Mouse (Mus musculus) forebrain, embryonic 12.5 days (tissue): Measurements from ENCODE around the gene Wwp2. TPM values are rescaled to one million over a fixed set of nuclear protein-coding genes. Genes with fewer than 3 reads are reported as not detected.
A peak's percentile ranks its signal among the peaks of the same experiment; 100 is the strongest.

ENCODE experiments used
- ATAC-seq: fragments of 200-750 bp; cut with Nextera tagmentation; 2 replicates; pipeline ENCODE4 v1.8.0; 2017; ENCODE audit warnings: moderate TSS enrichment; ENCODE audit not compliant: low FRiP score
- H3K27ac ChIP-seq: fragments of 300-500 bp; sonication (generic); 2 replicates; pipeline ENCODE4 v1.5.1; 2016; ENCODE audit warnings: mild to moderate bottlenecking
- H3K27me3 ChIP-seq: fragments of 300-500 bp; sonication (generic); 2 replicates; pipeline ENCODE4 v1.6.1; 2016; ENCODE audit warnings: mild to moderate bottlenecking
- H3K36me3 ChIP-seq: fragments of 300-500 bp; sonication (generic); replicated peaks from 2 replicates; pipeline ENCODE4 v1.6.1; 2016; ENCODE audit warnings: mild to moderate bottlenecking
- H3K4me1 ChIP-seq: fragments of 300-500 bp; sonication (generic); 2 replicates; pipeline ENCODE4 v1.6.1; 2016
- H3K4me2 ChIP-seq: fragments of 300-500 bp; sonication (generic); 2 replicates; pipeline ENCODE4 v1.6.1; 2016; ENCODE audit warnings: mild to moderate bottlenecking, moderate library complexity
- H3K4me3 ChIP-seq: fragments of 300-500 bp; sonication (generic); replicated peaks from 2 replicates; pipeline ENCODE4 v1.5.1; 2016; ENCODE audit warnings: mild to moderate bottlenecking
- H3K9ac ChIP-seq: fragments of 300-500 bp; sonication (generic); 2 replicates; pipeline ENCODE4 v1.6.1; 2016; ENCODE audit warnings: mild to moderate bottlenecking
- H3K9me3 ChIP-seq: fragments of 300-500 bp; sonication (generic); 2 replicates; pipeline ENCODE4 v1.6.1; 2016
- WGBS: fragments of 180-500 bp; shearing (Covaris S2); methylation state at CpG from one replicate; pipeline ENCODE4 v1.1.7; 2016; 5-methylcytosine and 5-hydroxymethylcytosine counted together
- microRNA counts: library from miRNA; unstranded; fragments of <30 nt; microRNA quantifications from one replicate; lab custom pipeline; 2017
- microRNA-seq: library from miRNA; unstranded; fragments of <30 nt; microRNA quantifications from one replicate; pipeline ENCODE4, GENCODE M21; 2017
- polyA plus RNA-seq: library from polyadenylated mRNA; unstranded; fragments of >200 nt; fragmentation: Nextera tagmentation; extraction: Ambion mirVana; gene quantifications from 2 replicates; pipeline ENCODE4 v1.2.1, GENCODE M21; 2016

Gene Wwp2
- polyA plus RNA-seq, 1 experiment from 2014 or later: 66.0 TPM

DNA sequence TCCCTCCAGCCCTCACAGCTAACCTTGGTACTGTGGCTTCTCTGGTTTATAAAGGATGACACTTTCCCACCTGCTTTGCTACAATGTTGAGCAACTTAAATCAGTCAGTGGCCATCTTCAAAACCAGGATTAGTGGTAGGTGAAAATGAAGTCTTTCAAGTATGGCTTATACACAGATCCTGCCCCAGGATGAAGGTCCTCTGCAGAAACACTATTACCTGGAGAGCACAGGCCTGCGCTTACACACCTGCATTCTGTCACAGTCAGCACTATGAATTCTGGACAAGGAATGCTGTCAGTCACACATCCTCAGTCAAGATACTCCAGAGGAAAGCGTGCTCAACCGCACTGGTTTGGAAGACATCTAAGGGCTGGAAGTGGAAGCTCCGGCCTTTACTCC is 145.4 kb downstream of the Wwp2 start:
- Histone ChIP-seq H3K4me3 (no peak overlapping the region), H3K9ac (no peak overlapping the region), H3K9me3 (no peaks in the 10 kb centered on the region), H3K4me1 (peaks cover 9% of the 10 kb centered on the region), H3K4me2 (no peak overlapping the region), H3K36me3 (peaks cover 86% of the 10 kb centered on the region), H3K27me3 (no peaks in the 10 kb centered on the region), H3K27ac (no peak overlapping the region)
- 95% methylated on average over 4 of the region's 4 CpGs for WGBS
- no peak for ATAC-seq

- Histone ChIP-seq H3K9me3 (no peaks in the 10 kb centered on the region), H3K9ac (no peak overlapping the region), H3K27ac (no peak overlapping the region), H3K4me1 (peaks cover 14% of the 10 kb centered on the region), H3K4me2 (no peak overlapping the region), H3K27me3 (no peaks in the 10 kb centered on the region), H3K36me3 (peaks cover 86% of the 10 kb centered on the region), H3K4me3 (no peak overlapping the region)
- 94% methylated on average over 11 of the region's 11 CpGs for WGBS
- ATAC-seq: no peak
Measured at GRCm38 (mm10) chr8:107582136-107582535, 146.0 kb downstream of the Wwp2 start.

DNA sequence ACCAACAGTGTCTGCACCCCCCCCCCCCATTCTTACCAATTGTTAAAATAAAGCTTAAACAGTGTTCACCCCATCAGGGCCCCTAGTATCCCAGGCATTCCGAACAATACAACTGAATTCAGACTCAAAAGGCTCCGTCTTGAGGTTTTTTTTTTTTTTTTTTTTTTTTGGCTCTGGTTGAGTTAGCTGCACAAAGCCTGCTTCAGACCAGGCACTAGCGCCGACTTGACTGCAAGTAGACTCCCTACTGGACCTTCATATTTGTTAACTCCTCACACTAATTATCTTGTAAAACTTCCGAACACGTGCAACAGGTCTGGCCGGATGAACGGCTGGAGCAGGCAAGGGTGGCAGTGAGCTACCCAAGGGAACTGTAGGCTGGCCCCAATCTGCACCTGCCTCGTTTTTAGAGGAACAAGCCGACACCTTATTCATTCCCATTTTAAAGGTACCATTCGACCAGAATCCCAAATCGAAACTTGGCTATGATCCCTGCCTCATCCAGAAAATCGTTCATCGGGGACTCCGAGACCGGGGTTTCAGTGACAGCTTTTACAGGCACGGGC is 151.3 kb downstream of the Wwp2 start:
- WGBS: under 1% methylated on average over 17 of the region's 17 CpGs

GRCm38 (mm10) chr8:107587995-107588780 is 152.0 kb downstream of the Wwp2 start, which contains the start of gene Psmd7:
Gene Psmd7, minus strand, starts transcription at chr8:107588464.
- H3K9me3 ChIP-seq: no peaks in the 10 kb centered on the region
- peaks cover 32% of the 10 kb centered on the region for H3K36me3 ChIP-seq
- peak within 1 kb of the TSS; percentile 92 for H3K9ac ChIP-seq
- H3K4me1 ChIP-seq: peaks cover 18% of the 10 kb centered on the region
- WGBS: 2% methylated on average over 65 of the region's 65 CpGs
- H3K4me3 ChIP-seq: peak within 1 kb of the TSS; percentile 91
- peak within 1 kb of the TSS; percentile 84 for H3K4me2 ChIP-seq
- ATAC-seq: peak; percentile 96
- H3K27me3 ChIP-seq: 0 out of 2 replicates have a peak, but pooled peaks cover 3% of the 10 kb centered on the region
- peak within 1 kb of the TSS; percentile 88 for H3K27ac ChIP-seq

More for the DNA sequence above, 151.3 kb downstream of the Wwp2 start:
- Histone ChIP-seq H3K4me1 (peaks cover 18% of the 10 kb centered on the region), H3K27ac (peak overlapping the region; percentile 88), H3K27me3 (no peaks in the 10 kb centered on the region), H3K4me3 (peak overlapping the region; percentile 91), H3K4me2 (peak overlapping the region; percentile 84), H3K36me3 (peaks cover 39% of the 10 kb centered on the region), H3K9ac (peak overlapping the region; percentile 92), H3K9me3 (no peaks in the 10 kb centered on the region)
- ATAC-seq: peak; percentile 18; the same call in 1 of the 2 replicates

DNA sequence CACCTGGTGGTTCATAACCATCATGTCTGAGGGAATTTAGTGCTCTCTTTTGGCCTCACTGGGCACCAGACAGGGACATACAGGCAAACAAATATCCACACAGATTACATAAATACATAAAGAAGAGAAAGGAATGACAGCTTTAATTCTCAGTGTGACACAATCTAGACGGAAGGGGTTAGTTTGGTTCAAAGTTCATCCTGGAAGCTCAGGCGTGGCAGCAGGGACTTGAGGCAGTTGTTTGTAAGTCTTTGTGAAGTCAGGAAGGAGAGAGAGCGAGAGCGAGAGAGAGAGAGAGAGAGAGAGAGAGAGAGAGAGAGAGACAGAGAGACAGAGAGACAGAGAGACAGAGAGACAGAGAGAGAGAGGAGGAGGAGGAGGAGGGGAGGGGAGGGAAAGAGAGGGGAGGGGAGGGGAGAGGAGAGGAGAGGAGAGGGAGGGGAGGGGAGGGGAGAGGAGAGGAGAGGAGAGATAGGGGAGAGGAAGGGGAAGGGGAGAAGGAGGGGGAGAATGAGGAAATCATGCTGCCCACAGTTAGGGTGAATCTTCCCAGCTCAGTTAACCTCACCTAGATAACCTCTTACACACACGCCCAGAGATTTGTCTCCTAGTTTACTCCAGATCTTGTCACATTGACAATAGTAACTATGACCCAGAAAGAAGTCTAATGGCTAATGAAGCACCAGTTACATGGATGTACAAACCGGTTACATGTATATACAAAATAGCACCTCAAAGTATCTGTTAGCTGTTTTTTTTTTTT is 158.0 kb downstream of the Wwp2 start:
- WGBS: 68% methylated on average over 4 of the region's 6 CpGs

GRCm38 (mm10) chr8:107594817-107595216 is 158.7 kb downstream of the Wwp2 start:
- Histone ChIP-seq H3K4me3 (no peak overlapping the region), H3K9ac (no peak overlapping the region), H3K4me2 (no peak overlapping the region), H3K27ac (no peak overlapping the region), H3K36me3 (no peaks in the 10 kb centered on the region), H3K4me1 (no peaks in the 10 kb centered on the region), H3K27me3 (0 out of 2 replicates have a peak, but pooled peaks cover 9% of the 10 kb centered on the region), H3K9me3 (no peaks in the 10 kb centered on the region)
- 74% methylated on average over 6 of the region's 6 CpGs for WGBS
- peak; percentile 55; the same call in 1 of the 2 replicates for ATAC-seq

More for the DNA sequence above, 158.0 kb downstream of the Wwp2 start:
- Histone ChIP-seq H3K27me3 (0 out of 2 replicates have a peak, but pooled peaks cover 9% of the 10 kb centered on the region), H3K9me3 (no peaks in the 10 kb centered on the region), H3K36me3 (no peaks in the 10 kb centered on the region), H3K4me3 (no peak overlapping the region), H3K4me2 (no peak overlapping the region), H3K4me1 (no peaks in the 10 kb centered on the region), H3K9ac (no peak overlapping the region), H3K27ac (no peak overlapping the region)
- no peak for ATAC-seq

GRCm38 (mm10) chr8:107597731-107598130 is 161.6 kb downstream of the Wwp2 start:
- 0 out of 2 replicates have a peak, but pooled peaks cover 14% of the 10 kb centered on the region for H3K27me3 ChIP-seq
- H3K4me3 ChIP-seq: no peak overlapping the region
- no peak overlapping the region for H3K4me2 ChIP-seq
- H3K36me3 ChIP-seq: no peaks in the 10 kb centered on the region
- H3K9me3 ChIP-seq: no peaks in the 10 kb centered on the region
- H3K4me1 ChIP-seq: no peaks in the 10 kb centered on the region
- H3K9ac ChIP-seq: no peak overlapping the region
- no peak for ATAC-seq
- WGBS: 60% methylated on average over 1 of the region's 1 CpGs
- H3K27ac ChIP-seq: no peak overlapping the region

DNA sequence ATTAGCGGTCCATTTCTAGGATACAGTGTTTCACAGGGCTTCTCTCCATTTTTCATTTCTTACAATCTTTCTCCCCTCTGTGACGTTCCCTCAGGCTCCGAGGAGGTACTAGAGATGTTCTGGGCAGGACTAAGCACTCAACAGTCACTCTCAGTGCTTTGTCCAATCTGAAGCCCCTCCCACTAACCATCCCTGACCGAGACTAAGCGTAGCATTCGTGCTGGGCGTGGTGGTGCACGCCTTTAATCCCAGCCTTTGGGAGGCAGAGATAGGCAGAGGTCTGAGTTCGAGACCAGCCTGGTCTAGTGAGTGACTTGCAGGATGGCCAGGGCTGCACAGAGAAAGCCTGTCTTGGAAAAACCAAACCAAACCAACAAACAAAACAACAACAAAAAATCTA is 163.5 kb downstream of the Wwp2 start:
- Histone ChIP-seq H3K36me3 (no peaks in the 10 kb centered on the region), H3K4me2 (no peak overlapping the region), H3K4me3 (no peak overlapping the region), H3K4me1 (no peaks in the 10 kb centered on the region), H3K27me3 (0 out of 2 replicates have a peak, but pooled peaks cover 6% of the 10 kb centered on the region), H3K27ac (no peak overlapping the region), H3K9me3 (no peaks in the 10 kb centered on the region), H3K9ac (no peak overlapping the region)
- 89% methylated on average over 9 of the region's 9 CpGs for WGBS
- ATAC-seq: no peak

DNA sequence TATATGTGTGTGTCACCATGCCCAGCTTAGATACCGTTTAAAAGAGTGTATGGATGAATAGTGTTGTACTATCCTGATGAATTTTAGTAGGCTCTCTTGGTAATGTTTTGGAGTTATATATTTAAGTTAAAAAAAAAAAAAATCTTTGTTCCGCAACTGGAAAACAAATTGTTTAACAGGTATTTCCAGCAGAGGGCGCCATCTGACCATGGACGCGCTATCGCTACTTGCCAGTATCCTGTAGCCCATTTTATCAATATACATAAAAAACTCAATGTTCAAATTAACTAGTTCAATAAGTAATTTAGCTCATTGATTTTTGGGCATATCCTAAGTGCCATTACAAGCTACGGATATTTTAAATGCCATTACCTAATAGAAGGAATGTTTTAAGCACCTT is 166.9 kb downstream of the Wwp2 start:
- 5% methylated on average over 7 of the region's 7 CpGs for WGBS
- H3K4me1 ChIP-seq: peaks cover 3% of the 10 kb centered on the region
- H3K36me3 ChIP-seq: no peaks in the 10 kb centered on the region
- H3K9me3 ChIP-seq: no peaks in the 10 kb centered on the region
- H3K4me3 ChIP-seq: no peak overlapping the region
- no peak overlapping the region for H3K27ac ChIP-seq
- H3K4me2 ChIP-seq: no peak overlapping the region
- 0 out of 2 replicates have a peak, but pooled peaks cover 6% of the 10 kb centered on the region for H3K27me3 ChIP-seq
- ATAC-seq: no peak
- no peak overlapping the region for H3K9ac ChIP-seq

MicroRNAs within 50 kb of the gene (microRNA counts, 519-probe panel; counts per million panel counts)
- 4,815 counts per million, percentile 61 among the panel's probes with 10 or more counts for microRNA mmu-miR-140 (lab: Ali Mortazavi, UCI)

Small RNAs within 50 kb of the gene (microRNA-seq; reads per million reads assigned to microRNA genes)
- 5,316 reads per million, percentile 90 among the genes with 10 or more reads in this experiment for gene Mir140

Other genes starting within 250 kb of the Wwp2 start
- 11.1 and 14.0 TPM in 2 replicates for gene Nfat5, start 142.9 kb upstream of the Wwp2 start, polyA plus RNA-seq
- gene Nqo1, start 33.2 kb upstream of the Wwp2 start, polyA plus RNA-seq: 4.4 TPM in 2 replicates
- gene Nob1, start 11.3 kb upstream of the Wwp2 start, polyA plus RNA-seq: 80.4 and 83.5 TPM in 2 replicates
- 291 and 295 TPM in 2 replicates for gene Psmd7, start 152.1 kb downstream of the Wwp2 start, polyA plus RNA-seq